Mouse (Mus musculus) liver, embryonic 12.5 days (tissue): ENCODE results near the gene Borcs6. TPM values are rescaled to one million over a fixed set of nuclear protein-coding genes. Genes with fewer than 3 reads are reported as not detected.

ENCODE experiments used
- ATAC-seq: fragments of 200-750 bp; cut with Nextera tagmentation; 2 replicates; pipeline ENCODE4 v1.8.0; 2017; ENCODE audit warnings: moderate number of reproducible peaks, mild to moderate bottlenecking, moderate library complexity
- H3K27ac ChIP-seq: fragments of 300-500 bp; sonication (generic); 2 replicates; pipeline ENCODE4 v1.5.1; 2016; ENCODE audit warnings: mild to moderate bottlenecking
- H3K27me3 ChIP-seq: fragments of 300-500 bp; sonication (generic); replicated peaks from 2 replicates; pipeline ENCODE4 v1.6.1; 2016; ENCODE audit warnings: mild to moderate bottlenecking, moderate library complexity
- H3K36me3 ChIP-seq: fragments of 300-500 bp; sonication (generic); 2 replicates; pipeline ENCODE4 v1.6.1; 2016; ENCODE audit warnings: mild to moderate bottlenecking, moderate library complexity
- H3K4me1 ChIP-seq: fragments of 300-500 bp; sonication (generic); 2 replicates; pipeline ENCODE4 v1.6.1; 2016
- H3K4me2 ChIP-seq: fragments of 300-500 bp; sonication (generic); 2 replicates; pipeline ENCODE4 v1.6.1; 2016; ENCODE audit warnings: mild to moderate bottlenecking, moderate library complexity
- H3K4me3 ChIP-seq: fragments of 300-500 bp; sonication (generic); 2 replicates; pipeline ENCODE4 v1.5.1; 2016; ENCODE audit warnings: mild to moderate bottlenecking, moderate library complexity
- H3K9ac ChIP-seq: fragments of 300-500 bp; sonication (generic); 2 replicates; pipeline ENCODE4 v1.6.1; 2016; ENCODE audit warnings: mild to moderate bottlenecking, moderate library complexity
- H3K9me3 ChIP-seq: fragments of 300-500 bp; sonication (generic); replicated peaks from 2 replicates; pipeline ENCODE4 v1.6.1; 2016; ENCODE audit warnings: mild to moderate bottlenecking, moderate library complexity
- WGBS: fragments of 180-500 bp; shearing (Covaris S2); methylation state at CpG from one replicate; pipeline ENCODE4 v1.1.7; 2016; ENCODE audit not compliant: insufficient replicate concordance; 5-methylcytosine and 5-hydroxymethylcytosine counted together
- polyA plus RNA-seq: library from polyadenylated mRNA; unstranded; fragments of >200 nt; fragmentation: Nextera tagmentation; extraction: Ambion mirVana; gene quantifications from 2 replicates; pipeline ENCODE4 v1.2.1, GENCODE M21; 2016

Gene Borcs6
- polyA plus RNA-seq, 1 experiment from 2014 or later = 5.3 TPM

- H3K9me3 ChIP-seq = no peaks in the 10 kb centered on the region
- H3K4me1 ChIP-seq = peaks cover 87% of the 10 kb centered on the region
- peaks cover 26% of the 10 kb centered on the region for H3K36me3 ChIP-seq
- H3K4me3 ChIP-seq = peak within 1 kb of the TSS; percentile 64
- peak within 1 kb of the TSS; percentile 89 for H3K4me2 ChIP-seq
- H3K9ac ChIP-seq = peak within 1 kb of the TSS; percentile 73
- peak within 1 kb of the TSS; percentile 91 for H3K27ac ChIP-seq
- peak; percentile 89 for ATAC-seq
- WGBS = under 1% methylated on average over 37 of the region's 37 CpGs
- no peaks in the 10 kb centered on the region for H3K27me3 ChIP-seq
These were observed 35.3 kb downstream of the Borcs6 start, which contains the start of gene Per1 for GRCm38 (mm10) chr11:69094697-69095429. Per1 (plus strand) TSS chr11:69095217.

- Histone ChIP-seq H3K36me3 (peaks cover 20% of the 10 kb centered on the region), H3K4me3 (peak overlapping the region; percentile 64), H3K4me1 (peaks cover 87% of the 10 kb centered on the region), H3K27ac (peak overlapping the region; percentile 91), H3K9me3 (no peaks in the 10 kb centered on the region), H3K27me3 (no peaks in the 10 kb centered on the region), H3K9ac (peak overlapping the region; percentile 73), H3K4me2 (peak overlapping the region; percentile 89)
- 3% methylated on average over 27 of the region's 27 CpGs for WGBS
- no peak for ATAC-seq
These were observed 36.2 kb downstream of the Borcs6 start for GRCm38 (mm10) chr11:69095511-69096231.

DNA sequence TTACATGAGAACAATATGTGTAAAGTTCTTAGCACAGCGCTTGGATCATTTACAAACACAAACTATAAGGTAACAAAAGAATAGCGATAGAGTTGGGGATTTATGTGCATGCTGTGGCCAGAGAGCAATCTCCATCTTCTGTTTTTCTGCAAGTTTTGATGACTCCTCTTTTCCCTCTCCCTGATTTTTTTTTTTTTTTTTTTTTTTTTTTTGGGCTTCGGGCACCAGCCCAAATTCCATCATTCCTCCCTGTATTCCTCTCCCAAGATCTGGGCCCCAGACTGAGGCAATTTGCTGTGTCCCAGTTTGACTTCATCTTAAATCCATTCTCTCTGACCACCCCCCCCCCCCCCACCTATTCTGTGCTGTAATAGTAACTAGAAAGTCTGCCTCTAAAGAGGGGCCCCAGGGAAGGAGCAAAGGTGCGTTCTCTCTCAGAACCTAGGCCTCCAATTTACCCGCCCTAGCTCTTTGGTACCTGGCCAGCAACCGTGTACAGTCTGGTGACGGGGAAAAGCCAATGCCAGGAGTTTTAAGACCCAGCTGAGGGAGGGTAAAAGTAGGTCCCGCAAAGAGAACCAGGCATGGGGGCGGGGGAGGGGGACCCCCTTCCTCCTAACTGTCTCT, 37.0 kb downstream of the Borcs6 start:
- H3K9ac ChIP-seq = peak overlapping the region; percentile 73
- no peaks in the 10 kb centered on the region for H3K27me3 ChIP-seq
- WGBS = 23% methylated on average over 9 of the region's 9 CpGs
- peak overlapping the region; percentile 91 for H3K27ac ChIP-seq
- ATAC-seq = no peak
- peak overlapping the region; percentile 89 for H3K4me2 ChIP-seq
- H3K4me3 ChIP-seq = peak overlapping the region; percentile 64
- no peaks in the 10 kb centered on the region for H3K9me3 ChIP-seq
- peaks cover 20% of the 10 kb centered on the region for H3K36me3 ChIP-seq
- peaks cover 84% of the 10 kb centered on the region for H3K4me1 ChIP-seq

DNA sequence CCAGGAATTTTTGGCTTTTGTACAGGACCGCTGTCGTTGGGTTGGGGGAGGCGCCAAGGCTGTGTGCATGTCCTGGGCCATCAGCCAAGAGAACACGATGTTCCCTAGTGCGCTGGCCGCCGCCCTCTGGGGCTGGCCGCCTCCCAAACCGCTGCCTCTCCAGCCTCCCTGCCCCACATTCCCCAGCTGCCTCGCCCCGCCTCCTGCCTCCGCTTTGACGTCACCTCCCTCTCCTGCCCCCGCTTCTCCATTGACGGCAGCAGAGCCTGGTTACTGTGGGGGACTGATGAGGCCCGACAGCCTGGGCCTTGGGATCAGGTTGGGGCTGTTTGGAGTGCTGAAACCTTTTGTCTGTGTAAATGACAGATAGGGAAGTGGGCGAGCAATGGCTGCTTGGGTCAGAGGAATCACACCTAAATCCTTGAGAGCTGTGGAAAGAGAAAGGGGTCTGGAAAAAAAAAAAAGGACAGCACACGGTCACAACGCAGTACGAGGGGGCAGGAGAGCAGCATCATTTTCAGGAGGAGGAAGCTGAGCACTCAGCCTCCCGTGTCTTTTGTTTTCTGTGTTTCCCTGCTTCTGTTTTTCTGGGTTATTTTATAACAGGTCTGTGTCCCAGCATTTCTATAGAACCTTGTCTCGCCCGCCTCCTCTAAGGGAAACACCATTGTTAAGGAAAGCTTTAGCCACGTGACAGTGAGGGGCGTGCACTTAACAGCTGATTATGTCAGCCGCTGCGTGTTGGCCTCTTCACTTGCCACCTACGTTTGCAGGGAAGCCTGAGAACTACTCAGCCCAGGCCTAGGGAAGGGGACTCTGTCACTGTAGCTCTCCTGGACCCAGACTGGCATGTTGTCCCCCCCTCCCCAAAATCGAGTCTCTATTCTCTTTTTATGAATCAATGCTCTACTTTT, 37.7 kb downstream of the Borcs6 start:
- peak; percentile 27 for ATAC-seq

GRCm38 (mm10) chr11:69098039-69098761, 38.7 kb downstream of the Borcs6 start:
- H3K4me2 ChIP-seq = peak overlapping the region; percentile 89
- peak overlapping the region; percentile 64 for H3K4me3 ChIP-seq
- H3K36me3 ChIP-seq = peaks cover 28% of the 10 kb centered on the region
- no peak for ATAC-seq
- H3K9me3 ChIP-seq = no peaks in the 10 kb centered on the region
- 27% methylated on average over 8 of the region's 8 CpGs for WGBS
- H3K4me1 ChIP-seq = peaks cover 73% of the 10 kb centered on the region
- no peaks in the 10 kb centered on the region for H3K27me3 ChIP-seq
- H3K27ac ChIP-seq = peak overlapping the region; percentile 91
- peak overlapping the region; percentile 61 for H3K9ac ChIP-seq

More for the DNA sequence above, 37.7 kb downstream of the Borcs6 start:
- peak overlapping the region; percentile 91 for H3K27ac ChIP-seq
- H3K27me3 ChIP-seq = no peaks in the 10 kb centered on the region
- H3K9me3 ChIP-seq = no peaks in the 10 kb centered on the region
- peak overlapping the region; percentile 89 for H3K4me2 ChIP-seq
- H3K9ac ChIP-seq = peak overlapping the region; percentile 61
- H3K36me3 ChIP-seq = peaks cover 23% of the 10 kb centered on the region
- peaks cover 78% of the 10 kb centered on the region for H3K4me1 ChIP-seq
- WGBS = 2% methylated on average over 29 of the region's 29 CpGs
- peak overlapping the region; percentile 64 for H3K4me3 ChIP-seq

DNA sequence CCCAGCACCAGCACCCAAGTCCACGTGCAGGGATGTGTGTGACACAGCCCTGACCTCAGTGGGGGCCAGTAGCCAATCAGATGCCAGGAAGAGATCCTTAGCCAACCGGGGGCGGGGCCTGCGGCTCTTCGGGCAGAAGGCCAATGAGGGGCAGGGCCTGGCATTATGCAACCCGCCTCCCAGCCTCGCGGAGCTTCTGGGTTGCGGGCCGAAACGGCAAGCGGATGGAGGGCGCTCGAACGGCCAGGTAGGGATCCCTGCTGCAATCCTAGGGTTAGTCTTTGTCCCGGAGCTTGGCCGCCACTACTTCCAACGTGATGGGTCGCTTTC, 39.2 kb downstream of the Borcs6 start:
- peak; percentile 57 for ATAC-seq
- under 1% methylated on average over 19 of the region's 19 CpGs for WGBS
- H3K27me3 ChIP-seq = no peaks in the 10 kb centered on the region
- H3K36me3 ChIP-seq = peaks cover 33% of the 10 kb centered on the region
- peak overlapping the region; percentile 77 for H3K9ac ChIP-seq
- peaks cover 71% of the 10 kb centered on the region for H3K4me1 ChIP-seq
- peak overlapping the region; percentile 91 for H3K27ac ChIP-seq
- H3K9me3 ChIP-seq = no peaks in the 10 kb centered on the region
- peak overlapping the region; percentile 89 for H3K4me2 ChIP-seq
- peak overlapping the region; percentile 64 for H3K4me3 ChIP-seq

DNA sequence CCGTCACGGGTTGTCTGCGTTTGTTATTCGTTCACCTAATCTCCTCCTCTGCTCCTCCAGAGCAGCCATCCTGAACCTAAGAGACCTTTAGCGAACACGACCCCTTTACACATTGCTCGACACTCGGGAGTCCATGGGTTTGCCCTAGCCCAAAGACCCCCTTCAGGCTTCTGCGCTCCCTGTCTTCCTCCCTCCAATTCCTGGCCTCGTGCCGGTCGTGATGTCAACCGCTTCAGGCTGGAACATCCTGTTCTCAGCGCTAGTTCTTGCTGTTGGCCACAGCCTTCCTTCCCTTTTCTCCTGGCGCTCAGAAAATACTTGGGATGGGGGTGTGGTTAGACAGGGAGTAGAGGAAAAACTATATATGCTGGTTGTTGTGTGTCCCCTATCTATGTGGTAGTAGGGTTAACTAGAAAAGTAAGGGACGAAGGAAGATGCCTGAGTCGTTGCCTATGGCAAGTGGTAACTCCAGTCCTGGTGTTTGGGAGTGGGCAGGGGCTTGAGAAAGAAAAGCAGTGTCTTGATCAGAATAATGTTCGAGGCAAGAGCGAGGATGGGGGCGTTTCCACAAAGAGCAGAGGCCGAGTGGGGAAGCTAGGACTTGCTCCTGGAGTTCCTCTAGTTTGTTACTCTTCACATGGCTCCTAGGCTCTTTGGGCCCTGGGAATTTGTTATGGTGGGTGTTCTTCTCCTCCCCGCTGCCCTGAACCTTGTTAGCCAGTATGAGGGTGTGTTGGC, 39.8 kb downstream of the Borcs6 start:
- Histone ChIP-seq H3K4me1 (peaks cover 65% of the 10 kb centered on the region), H3K27me3 (no peaks in the 10 kb centered on the region), H3K36me3 (peaks cover 39% of the 10 kb centered on the region), H3K4me3 (peak overlapping the region; percentile 64), H3K4me2 (peak overlapping the region; percentile 89), H3K9ac (peak overlapping the region; percentile 77), H3K27ac (peak overlapping the region; percentile 91), H3K9me3 (no peaks in the 10 kb centered on the region)
- ATAC-seq = no peak
- under 1% methylated on average over 22 of the region's 22 CpGs for WGBS

GRCm38 (mm10) chr11:69099915-69100345, 40.4 kb downstream of the Borcs6 start:
- WGBS = 2% methylated on average over 23 of the region's 23 CpGs
- Histone ChIP-seq H3K27me3 (no peaks in the 10 kb centered on the region), H3K4me3 (peak overlapping the region; percentile 64), H3K36me3 (peaks cover 45% of the 10 kb centered on the region), H3K27ac (peak overlapping the region; percentile 91), H3K9me3 (no peaks in the 10 kb centered on the region), H3K4me2 (peak overlapping the region; percentile 89), H3K9ac (peak overlapping the region; percentile 77), H3K4me1 (peaks cover 61% of the 10 kb centered on the region)
- peak; percentile 41 for ATAC-seq

GRCm38 (mm10) chr11:69100639-69101360, 41.3 kb downstream of the Borcs6 start:
- Histone ChIP-seq H3K9me3 (no peaks in the 10 kb centered on the region), H3K4me3 (peak overlapping the region; percentile 64), H3K27ac (peak overlapping the region; percentile 91; the same call in 1 of the 2 replicates), H3K36me3 (peaks cover 54% of the 10 kb centered on the region), H3K9ac (peak overlapping the region; percentile 77), H3K27me3 (no peaks in the 10 kb centered on the region), H3K4me1 (peaks cover 54% of the 10 kb centered on the region), H3K4me2 (peak overlapping the region; percentile 89)
- 77% methylated on average over 20 of the region's 20 CpGs for WGBS
- no peak for ATAC-seq
